Mouse (Mus musculus) testis, adult 2 months (tissue): ENCODE results near the gene Osm. TPM values are rescaled to one million over a fixed set of nuclear protein-coding genes. Genes with fewer than 3 reads are reported as not detected.
A peak's percentile ranks its signal among the peaks of the same experiment; 100 is the strongest.

Experiments used
- H3K27ac ChIP-seq: fragments of 200-500 bp; 2 replicates; pipeline ENCODE4 v1.5.1; 2012; ENCODE audit warnings: low read depth, low read length; ENCODE audit not compliant: control insufficient read depth, insufficient read depth
- H3K27me3 ChIP-seq: fragments of 200-500 bp; 2 replicates; pipeline ENCODE4 v1.6.1; 2012; ENCODE audit warnings: mild to moderate bottlenecking, low read length, moderate library complexity; ENCODE audit not compliant: control insufficient read depth, insufficient read depth
- H3K36me3 ChIP-seq: fragments of 200-500 bp; 2 replicates; pipeline ENCODE4 v1.6.1; 2012; ENCODE audit warnings: mild to moderate bottlenecking, low read length; ENCODE audit not compliant: control insufficient read depth, insufficient read depth
- H3K4me1 ChIP-seq: fragments of 200-500 bp; 2 replicates; pipeline ENCODE4 v1.6.1; 2012; ENCODE audit warnings: low read length; ENCODE audit not compliant: control insufficient read depth, insufficient read depth
- H3K4me3 ChIP-seq: fragments of 200-500 bp; 2 replicates; pipeline ENCODE4 v1.5.1; 2012; ENCODE audit warnings: low read depth, mild to moderate bottlenecking, low read length, moderate library complexity, mixed read lengths; ENCODE audit not compliant: control insufficient read depth
- CTCF ChIP-seq: fragments of 200-500 bp; IDR thresholded peaks from 2 replicates; pipeline ENCODE4 v1.5.1; 2012; ENCODE audit warnings: low read depth, mild to moderate bottlenecking, inconsistent platforms, low read length, moderate library complexity; ENCODE audit not compliant: control insufficient read depth, insufficient read depth, insufficient replicate concordance
- POLR2A ChIP-seq: fragments of 200-500 bp; IDR thresholded peaks from 2 replicates; pipeline ENCODE4 v1.6.1; 2012; ENCODE audit warnings: low read depth, mild to moderate bottlenecking, inconsistent platforms, low read length, moderate library complexity; ENCODE audit not compliant: control insufficient read depth
- polyA plus RNA-seq: library from polyadenylated mRNA; depleted of rRNA; stranded (reverse); fragments of >200 nt; gene quantifications from 2 replicates; pipeline ENCODE4 v1.2.3, GENCODE M21; 2012

Gene Osm
- polyA plus RNA-seq, 1 experiment, result not detected

GRCm38 (mm10) chr11:4215061-4215460 lies 21.2 kb upstream of the Osm start:
- no peak overlapping the region for H3K27ac ChIP-seq
- H3K36me3 ChIP-seq, result peaks cover 3% of the 10 kb centered on the region; the same call in 1 of the 2 replicates
- H3K4me1 ChIP-seq, result peaks cover 12% of the 10 kb centered on the region
- TF ChIP-seq POLR2A (no peak), CTCF (no peak)
- H3K4me3 ChIP-seq, result no peak overlapping the region
- H3K27me3 ChIP-seq, result no peaks in the 10 kb centered on the region

GRCm38 (mm10) chr11:4216248-4217000 lies 19.8 kb upstream of the Osm start:
- Histone ChIP-seq H3K4me3 (no peak overlapping the region), H3K36me3 (no peaks in the 10 kb centered on the region; the same call in 1 of the 2 replicates), H3K4me1 (peaks cover 20% of the 10 kb centered on the region), H3K27ac (peak overlapping the region; percentile 22; the same call in 1 of the 2 replicates), H3K27me3 (no peaks in the 10 kb centered on the region)
- no peak for TF ChIP-seq CTCF
- peak; percentile 14; the same call in 1 of the 2 replicates for TF ChIP-seq POLR2A

- H3K4me1 ChIP-seq, result peaks cover 20% of the 10 kb centered on the region
- H3K4me3 ChIP-seq, result peak within 1 kb of the TSS; percentile 83
- no peaks in the 10 kb centered on the region for H3K27me3 ChIP-seq
- peak within 1 kb of the TSS; percentile 52; the same call in 1 of the 2 replicates for H3K27ac ChIP-seq
- no peak for TF ChIP-seq CTCF
- peak; percentile 25; the same call in 1 of the 2 replicates for TF ChIP-seq POLR2A
- no peaks in the 10 kb centered on the region; the same call in 1 of the 2 replicates for H3K36me3 ChIP-seq
Measured at GRCm38 (mm10) chr11:4217914-4218629, 18.1 kb upstream of the Osm start, which contains the start of gene Castor1. Gene Castor1, plus strand, starts transcription at chr11:4218225.

GRCm38 (mm10) chr11:4218637-4219036 lies 17.6 kb upstream of the Osm start:
- Histone ChIP-seq H3K27me3 (no peaks in the 10 kb centered on the region), H3K36me3 (no peaks in the 10 kb centered on the region), H3K27ac (peak overlapping the region; percentile 8; the same call in 1 of the 2 replicates), H3K4me3 (peak overlapping the region; percentile 83), H3K4me1 (peaks cover 18% of the 10 kb centered on the region)
- no peak for TF ChIP-seq POLR2A
- no peak for TF ChIP-seq CTCF

GRCm38 (mm10) chr11:4219317-4219751 lies 16.9 kb upstream of the Osm start:
- Histone ChIP-seq H3K27ac (no peak overlapping the region), H3K36me3 (no peaks in the 10 kb centered on the region), H3K4me3 (no peak overlapping the region), H3K4me1 (peaks cover 18% of the 10 kb centered on the region), H3K27me3 (no peaks in the 10 kb centered on the region)
- TF ChIP-seq CTCF, result peak; percentile 27; the same call in 1 of the 2 replicates
- no peak for TF ChIP-seq POLR2A

GRCm38 (mm10) chr11:4219908-4220307 lies 16.3 kb upstream of the Osm start:
- Histone ChIP-seq H3K4me3 (no peak overlapping the region), H3K36me3 (no peaks in the 10 kb centered on the region), H3K4me1 (peaks cover 18% of the 10 kb centered on the region), H3K27ac (no peak overlapping the region), H3K27me3 (no peaks in the 10 kb centered on the region)
- TF ChIP-seq CTCF (no peak), POLR2A (no peak)
